Mouse (Mus musculus) MEL (cell line): ENCODE results near the gene Cp. TPM values are rescaled to one million over a fixed set of nuclear protein-coding genes. Genes with fewer than 3 reads are reported as not detected.

Experiments
- DNase-seq: peaks from one replicate; pipeline ENCODE4 v3.0.0; 2011; ENCODE audit warnings: low read depth, low spot score
- H3K27ac ChIP-seq: 2 replicates; pipeline ENCODE4 v1.5.1; 2012; ENCODE audit warnings: low read depth, mild to moderate bottlenecking, control low read depth, low read length, moderate library complexity; ENCODE audit not compliant: control insufficient read depth
- H3K27me3 ChIP-seq, 2 experiments: fragments of 150-350 bp in 1 of 2; sonication (generic) in 1 of 2; 2 replicates each; pipeline ENCODE4 v1.6.1; 2012; ENCODE audit warnings: low read length in 2 of 2, mild to moderate bottlenecking in 2 of 2, improper control_type of control experiment in 1 of 2, moderate library complexity in 1 of 2; ENCODE audit not compliant: insufficient read depth in 2 of 2, control insufficient read depth in 1 of 2
- H3K36me3 ChIP-seq, 2 experiments: 2 replicates each; pipeline ENCODE4 v1.6.1; 2012 to 2014; ENCODE audit warnings: low read length in 2 of 2, improper control_type of control experiment in 1 of 2, inconsistent platforms in 1 of 2, mild to moderate bottlenecking in 1 of 2; ENCODE audit not compliant: insufficient read depth in 2 of 2, control insufficient read depth in 1 of 2
- H3K4me1 ChIP-seq, 2 experiments: fragments of 150-350 bp in 1 of 2; sonication (generic) in 1 of 2; 2 replicates each; pipeline ENCODE4 v1.6.1; 2012; ENCODE audit warnings: low read length in 2 of 2, improper control_type of control experiment in 1 of 2, mild to moderate bottlenecking in 1 of 2; ENCODE audit not compliant: insufficient read depth in 2 of 2, control insufficient read depth in 1 of 2
- H3K4me3 ChIP-seq, 2 experiments: fragments of 150-350 bp in 1 of 2; sonication (generic) in 1 of 2; 2 replicates each; pipeline ENCODE4 v1.5.1; 2012; ENCODE audit warnings: low read depth in 2 of 2, low read length in 2 of 2, mild to moderate bottlenecking in 2 of 2, moderate library complexity in 2 of 2, control low read depth in 1 of 2, improper control_type of control experiment in 1 of 2; ENCODE audit not compliant: control insufficient read depth in 1 of 2, insufficient read depth in 1 of 2
- H3K79me2 ChIP-seq: 2 replicates; pipeline ENCODE4 v1.6.1; 2012; ENCODE audit warnings: mild to moderate bottlenecking, low read length, moderate library complexity; ENCODE audit not compliant: control insufficient read depth, poor library complexity, insufficient read depth
- H3K9ac ChIP-seq: 2 replicates; pipeline ENCODE4 v1.6.1; 2012; ENCODE audit warnings: low read depth, mild to moderate bottlenecking, control low read depth, low read length, moderate library complexity; ENCODE audit not compliant: control insufficient read depth, poor library complexity, severe bottlenecking
- H3K9me3 ChIP-seq: fragments of 150-350 bp; sonication (generic); replicated peaks from 2 replicates; pipeline ENCODE4 v1.6.1; 2012; ENCODE audit warnings: mild to moderate bottlenecking, low read length, improper control_type of control experiment, moderate library complexity; ENCODE audit not compliant: insufficient read depth
- BHLHE40 ChIP-seq: IDR thresholded peaks from 2 replicates; pipeline ENCODE4 v1.6.1; 2012; ENCODE audit warnings: low read depth, mild to moderate bottlenecking, inconsistent platforms, low read length, improper control_type of control experiment, borderline replicate concordance
- CHD2 ChIP-seq: IDR thresholded peaks from 2 replicates; pipeline ENCODE4 v1.6.1; 2011; ENCODE audit warnings: low read length, improper control_type of control experiment
- E2F4 ChIP-seq: IDR thresholded peaks from 2 replicates; pipeline ENCODE4 v1.6.1; 2011; ENCODE audit warnings: low read depth, low read length, improper control_type of control experiment, borderline replicate concordance
- ELF1 ChIP-seq: IDR thresholded peaks from 2 replicates; pipeline ENCODE4 v1.6.1; 2014; ENCODE audit warnings: low read depth, mild to moderate bottlenecking, inconsistent platforms, low read length, improper control_type of control experiment, moderate library complexity
- EP300 ChIP-seq, 2 experiments: IDR thresholded peaks; 2 replicates each; pipeline ENCODE4 v1.6.1; 2011; ENCODE audit warnings: improper control_type of control experiment in 2 of 2, low read length in 2 of 2, low read depth in 1 of 2, mild to moderate bottlenecking in 1 of 2
- GABPA ChIP-seq: IDR thresholded peaks from 2 replicates; pipeline ENCODE4 v1.6.1; 2012; ENCODE audit warnings: low read depth, mild to moderate bottlenecking, inconsistent platforms, low read length, improper control_type of control experiment, moderate library complexity
- GATA1 ChIP-seq: IDR thresholded peaks from 2 replicates; pipeline ENCODE4 v1.6.1; 2011; ENCODE audit warnings: low read depth, low read length, improper control_type of control experiment
- HCFC1 ChIP-seq: IDR thresholded peaks from 2 replicates; pipeline ENCODE4 v1.6.1; 2012; ENCODE audit warnings: low read depth, mild to moderate bottlenecking, inconsistent platforms, low read length, improper control_type of control experiment, moderate library complexity
- JUND ChIP-seq: IDR thresholded peaks from 2 replicates; pipeline ENCODE4 v1.6.1; 2011; ENCODE audit warnings: low read depth, mild to moderate bottlenecking, improper control_type of control experiment, low read length
- KAT2A ChIP-seq: conservative IDR thresholded peaks from 2 replicates; pipeline ENCODE4 v1.6.1; 2012; ENCODE audit warnings: low read depth, low read length, improper control_type of control experiment, inconsistent platforms
- MEF2A ChIP-seq: IDR thresholded peaks from 2 replicates; pipeline ENCODE4 v1.6.1; 2014; ENCODE audit warnings: low read depth, mild to moderate bottlenecking, inconsistent platforms, low read length, improper control_type of control experiment; ENCODE audit not compliant: poor library complexity, insufficient replicate concordance, severe bottlenecking; ENCODE audit errors: extremely low read depth
- MXI1 ChIP-seq: IDR thresholded peaks from 2 replicates; pipeline ENCODE4 v1.6.1; 2011; ENCODE audit warnings: mild to moderate bottlenecking, low read depth, low read length, improper control_type of control experiment
- MYB ChIP-seq: IDR thresholded peaks from 2 replicates; pipeline ENCODE4 v1.6.1; 2011; ENCODE audit warnings: mild to moderate bottlenecking, low read depth, low read length, improper control_type of control experiment
- MYC ChIP-seq: IDR thresholded peaks from 2 replicates; pipeline ENCODE4 v1.6.1; 2011; ENCODE audit warnings: low read depth, mild to moderate bottlenecking, low read length, improper control_type of control experiment, moderate library complexity
- NRF1 ChIP-seq: IDR thresholded peaks from 2 replicates; pipeline ENCODE4 v1.6.1; 2014; ENCODE audit warnings: low read depth, mild to moderate bottlenecking, inconsistent platforms, low read length, improper control_type of control experiment, moderate library complexity; ENCODE audit not compliant: poor library complexity, insufficient read depth, severe bottlenecking
- POLR2AphosphoS5 ChIP-seq: IDR thresholded peaks from 2 replicates; pipeline ENCODE4 v1.6.1; 2012; ENCODE audit warnings: low read depth, borderline replicate concordance, mild to moderate bottlenecking, inconsistent platforms, low read length, moderate library complexity, mixed read lengths
- RCOR1 ChIP-seq: IDR thresholded peaks from 2 replicates; pipeline ENCODE4 v1.6.1; 2012; ENCODE audit warnings: low read depth, mild to moderate bottlenecking, inconsistent platforms, low read length, improper control_type of control experiment
- SIN3A ChIP-seq: IDR thresholded peaks from 2 replicates; pipeline ENCODE4 v1.6.1; 2012; ENCODE audit warnings: low read length, improper control_type of control experiment, inconsistent platforms
- SMC3 ChIP-seq: IDR thresholded peaks from 2 replicates; pipeline ENCODE4 v1.6.1; 2011; ENCODE audit warnings: low read depth, low read length, improper control_type of control experiment
- TBP ChIP-seq: IDR thresholded peaks from 2 replicates; pipeline ENCODE4 v1.8.0; 2011; ENCODE audit warnings: low read depth, low read length, improper control_type of control experiment
- UBTF ChIP-seq: IDR thresholded peaks from 2 replicates; pipeline ENCODE4 v1.6.1; 2012; ENCODE audit warnings: low read depth, mild to moderate bottlenecking, inconsistent platforms, low read length, improper control_type of control experiment, moderate library complexity, borderline replicate concordance; ENCODE audit not compliant: insufficient read depth
- USF1 ChIP-seq: IDR thresholded peaks from 2 replicates; pipeline ENCODE4 v1.6.1; 2014; ENCODE audit warnings: low read depth, mild to moderate bottlenecking, inconsistent platforms, low read length, improper control_type of control experiment, moderate library complexity
- ZC3H11A ChIP-seq: IDR thresholded peaks from 2 replicates; pipeline ENCODE4 v1.6.1; 2012; ENCODE audit warnings: low read depth, mild to moderate bottlenecking, inconsistent platforms, low read length, improper control_type of control experiment
- ZKSCAN1 ChIP-seq: IDR thresholded peaks from 2 replicates; pipeline ENCODE4 v1.6.1; 2012; ENCODE audit warnings: low read depth, mild to moderate bottlenecking, inconsistent platforms, low read length, improper control_type of control experiment, moderate library complexity
- ZMIZ1 ChIP-seq: IDR thresholded peaks from 2 replicates; pipeline ENCODE4 v1.6.1; 2012; ENCODE audit warnings: low read depth, mild to moderate bottlenecking, inconsistent platforms, low read length, improper control_type of control experiment, moderate library complexity
- polyA plus RNA-seq, 2 experiments: library from polyadenylated mRNA; stranded (reverse) in 1 of 2; unstranded in 1 of 2; fragments of >175 nt in 1 of 2; fragments of >200 nt in 1 of 2; gene quantifications; 2 replicates each; pipeline versions ENCODE4 v1.2.1 to v1.2.4; 2012; ENCODE audit warnings: low replicate concordance in 2 of 2, low read depth in 1 of 2; ENCODE audit not compliant: insufficient read length in 2 of 2, insufficient read depth in 1 of 2, missing spikeins in 1 of 2
- total RNA-seq: library from RNA; depleted of rRNA; stranded (reverse); fragments of 300-350 nt; gene quantifications from 2 replicates; pipeline ENCODE4 v1.2.3, GENCODE M21; 2012

Cp gene
- total and polyA plus RNA-seq, 3 experiments = 0.04 TPM; not detected in 2

GRCm38 (mm10) chr3:19981156-19981555 is 24.3 kb downstream of the Cp start:
- H3K4me3 ChIP-seq = no peak overlapping the region
- H3K9me3 ChIP-seq = no peaks in the 10 kb centered on the region
- H3K4me1 ChIP-seq = no peaks in the 10 kb centered on the region
- H3K79me2 ChIP-seq = no peaks in the 10 kb centered on the region
- peaks cover 0 to 2% of the 10 kb centered on the region in 2 experiments; a peak in 1 of 4 replicates for H3K27me3 ChIP-seq
- DNase-seq = no peak
- no peaks in the 10 kb centered on the region for H3K36me3 ChIP-seq
- no peak overlapping the region for H3K9ac ChIP-seq
- no peak overlapping the region for H3K27ac ChIP-seq
- no peak for TF ChIP-seq MYC
- TF ChIP-seq USF1 = peak; percentile 57; the same call in 1 of the 2 replicates
- TF ChIP-seq, all 39 proteins: peak for 1

GRCm38 (mm10) chr3:19982846-19983245 is 26.0 kb downstream of the Cp start:
- DNase-seq = no peak
- Histone ChIP-seq H3K27me3 (peaks cover 0 to 2% of the 10 kb centered on the region in 2 experiments; a peak in 1 of 4 replicates), H3K36me3 (no peaks in the 10 kb centered on the region), H3K4me1 (no peaks in the 10 kb centered on the region), H3K79me2 (no peaks in the 10 kb centered on the region), H3K9me3 (no peaks in the 10 kb centered on the region), H3K4me3 (no peak overlapping the region), H3K27ac (no peak overlapping the region), H3K9ac (no peak overlapping the region)
- TF ChIP-seq ZMIZ1 = no peak
- no peak for TF ChIP-seq GABPA
- no peak for TF ChIP-seq ZC3H11A
- TF ChIP-seq JUND = no peak
- TF ChIP-seq GATA1 = no peak
- no peak for TF ChIP-seq SIN3A
- no peak for TF ChIP-seq ZKSCAN1
- TF ChIP-seq NRF1 = no peak
- TF ChIP-seq ELF1 = no peak

- Histone ChIP-seq H3K79me2 (no peaks in the 10 kb centered on the region), H3K4me3 (no peak overlapping the region), H3K9me3 (no peaks in the 10 kb centered on the region), H3K9ac (no peak overlapping the region), H3K4me1 (no peaks in the 10 kb centered on the region), H3K36me3 (no peaks in the 10 kb centered on the region), H3K27ac (no peak overlapping the region), H3K27me3 (no peaks in the 10 kb centered on the region; a peak in 2 of 4 replicates)
- TF ChIP-seq KAT2A (no peak), MYB (no peak), CHD2 (no peak), TBP (no peak), E2F4 (no peak), SMC3 (no peak), MYC (no peak), MXI1 (no peak), BHLHE40 (no peak), ZC3H11A (no peak), NRF1 (no peak), POLR2AphosphoS5 (no peak), HCFC1 (no peak), EP300 (IDR thresholded peaks at IDR 0.05; ENCODE audit: low read depth in 1 of 2, low read length in 2 of 2) (no peak), UBTF (no peak), ZMIZ1 (no peak), RCOR1 (no peak), MEF2A (no peak), SIN3A (no peak), GATA1 (no peak)
- no peak for DNase-seq
These were observed 29.3 kb downstream of the Cp start for GRCm38 (mm10) chr3:19986123-19986522.
